Comparison of ENCODE assay signal across 15 mouse cellular contexts in genomic region chr16:90112577-90113155, GRCm38 (mm10). TPM values are rescaled to one million over a fixed set of nuclear protein-coding genes. Genes with fewer than 3 reads are reported as not detected.
A peak's percentile ranks its signal among the peaks of the same experiment; 100 is the strongest.
DNase-seq lines count a peak whose midpoint lies in the region; ATAC-seq and TF ChIP-seq lines count a peak whose summit lies in the region.
"Had no signal": no experiment of that assay in that cellular context is flagged by ENCODE, and none has a peak within 500 bp of the region (broad histone marks: within the 10 kb centered on the region; RNA-seq: fewer than 3 reads in every experiment).

No protein-coding gene starts in this region.

- DNase-seq in adrenal gland, postnatal 36 days = peak; percentile 35 to 49
- no peak for DNase-seq in adrenal gland, adult 18-20 months (ENCODE audit: low spot score in 2 of 2)
- DNase-seq in layer of hippocampus, adult 2 months (ENCODE audit: low spot score in 2 of 2) = peak; percentile 20 to 36
- no peak for DNase-seq in layer of hippocampus, postnatal 36 days
- DNase-seq in heart, postnatal 10 days = peak; percentile 14 to 23
- DNase-seq in cerebellum, adult 8-10 months = no peak
- DNase-seq in MN1 (ENCODE audit: low spot score) = no peak
- DNase-seq: kidney, adult 9 months; right cerebral cortex, postnatal 14 days had no signal

- peak; percentile 87 for ATAC-seq in megakaryocyte progenitor cell, adult 5-6 weeks (replicated peaks; ENCODE audit: poor library complexity)
- ATAC-seq: forebrain, embryonic 14.5 days; midbrain, embryonic 15.5 days had no signal

- no peak for TF ChIP-seq CTCF in layer of hippocampus, adult 2 months (conservative IDR thresholded peaks at IDR 0.05)

- intact Hi-C loops in heart, postnatal 10 days (cut with DNase I) = no loop called here

- H3K27ac ChIP-seq in layer of hippocampus, adult 2 months = peak overlapping the region; percentile 71
- H3K27ac ChIP-seq: embryonic facial prominence, embryonic 10.5 days; hindbrain, embryonic 14.5 days; midbrain, embryonic 15.5 days; neural tube, embryonic 15.5 days had no signal

- no peak overlapping the region for H3K4me3 ChIP-seq in layer of hippocampus, adult 2 months
- H3K4me3 ChIP-seq: embryonic facial prominence, embryonic 10.5 days; midbrain, embryonic 15.5 days; neural tube, embryonic 15.5 days had no signal

RNA-seq across cellular contexts. Expression of gene Tiam1, which starts 30.9 kb away (rescaled TPM):
- 10 to 100 TPM; 80.7 to 96.3 TPM for total RNA-seq in adrenal gland, postnatal 36 days (2021)
- 10 to 100 TPM; 56.4 to 59.2 TPM for total RNA-seq in adrenal gland, adult 18-20 months (2021)
- 100 to 1,000 TPM; 124 to 125 TPM for total RNA-seq in layer of hippocampus, adult 2 months (2021)
- total RNA-seq in layer of hippocampus, postnatal 36 days (2021) = 100 to 1,000 TPM; 106 to 116 TPM
- total RNA-seq in heart, postnatal 10 days (2021) = 10 to 100 TPM; 11.4 to 12.0 TPM
- total RNA-seq in megakaryocyte progenitor cell, adult 5-6 weeks (2015) = 60.8 and 67.9 TPM in 2 replicates
- total RNA-seq in megakaryocyte progenitor cell, adult 5-6 weeks (2017) = 52.8 and 58.4 TPM in 2 replicates

Comparison
In these comparisons a context has a peak if more than half of its experiments do, and no peak if none do; other contexts are left out.
1. DNase-seq: peak in adrenal gland, postnatal 36 days (2 of 2), layer of hippocampus, adult 2 months (2 of 2) and heart, postnatal 10 days (2 of 2); none in adrenal gland, adult 18-20 months (0 of 2), layer of hippocampus, postnatal 36 days (0 of 2), cerebellum, adult 8-10 months (single experiment) and MN1 (single experiment).
2. RNA of gene Tiam1, which starts 30.9 kb away (total RNA-seq): 124 to 125 TPM in layer of hippocampus, adult 2 months, 106 to 116 TPM in layer of hippocampus, postnatal 36 days, 80.7 to 96.3 TPM in adrenal gland, postnatal 36 days, 52.8 to 67.9 TPM in megakaryocyte progenitor cell, adult 5-6 weeks and 56.4 to 59.2 TPM in adrenal gland, adult 18-20 months; 11.4 to 12.0 TPM in heart, postnatal 10 days; every median in the first group is over 4 times any median in the second.